Mouse (Mus musculus) skeletal muscle tissue, adult 2 months (tissue): ENCODE measurements around the gene Olfr166.
"Not testable (repeated sequence)": the region's sequence is repeated elsewhere in the genome, so short reads cannot be mapped to it uniquely, and the experiment has no call there.

ENCODE experiments used
- DNase-seq: peaks from one replicate; pipeline ENCODE4 v3.0.0-alpha.2; 2012; ENCODE audit warnings: low read depth, low spot score

Gene Olfr166

DNA sequence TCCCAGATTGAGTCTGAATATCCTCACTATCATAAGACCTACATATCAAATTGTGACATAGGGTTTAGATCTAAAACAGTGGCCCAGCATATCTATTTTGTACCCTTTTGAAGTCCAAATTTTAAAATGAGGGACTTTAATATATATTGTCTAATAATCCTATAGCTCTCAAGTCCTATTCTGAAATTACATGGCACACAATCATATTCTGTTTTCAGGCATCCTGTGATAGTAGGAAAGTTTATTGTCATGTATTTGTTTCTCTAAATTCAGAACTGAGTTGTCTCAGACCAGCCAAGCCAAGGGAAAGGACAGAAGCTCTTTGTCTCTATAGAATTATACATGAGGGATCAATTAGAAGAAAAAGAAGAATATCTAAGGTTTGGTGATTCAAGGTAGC lies at the start of gene Olfr166:
Olfr166 (plus strand) TSS at position 301 of the 400 bp plus-strand sequence.
- DNase-seq, result no peak

DNA sequence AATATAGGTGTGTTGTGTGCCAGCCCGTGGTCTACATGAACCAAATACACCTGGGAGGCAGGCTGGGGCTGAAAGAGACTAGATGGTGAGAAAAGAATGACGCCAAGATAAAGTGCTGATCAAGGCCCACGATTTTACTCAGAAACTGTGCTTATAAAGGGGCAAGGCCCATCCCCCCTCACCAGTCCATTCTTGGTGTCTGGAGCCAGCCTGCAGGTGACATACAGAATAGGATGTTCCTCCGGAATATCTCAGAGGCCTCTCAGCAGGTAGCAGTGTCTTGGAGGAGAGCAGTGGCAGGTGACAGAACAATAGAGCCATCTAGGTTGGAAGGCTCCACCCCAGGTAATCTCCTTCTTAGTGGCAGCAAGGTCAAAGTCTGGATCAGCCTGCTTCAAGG lies 24.8 kb upstream of the Olfr166 start:
- not testable (repeated sequence) for DNase-seq

DNA sequence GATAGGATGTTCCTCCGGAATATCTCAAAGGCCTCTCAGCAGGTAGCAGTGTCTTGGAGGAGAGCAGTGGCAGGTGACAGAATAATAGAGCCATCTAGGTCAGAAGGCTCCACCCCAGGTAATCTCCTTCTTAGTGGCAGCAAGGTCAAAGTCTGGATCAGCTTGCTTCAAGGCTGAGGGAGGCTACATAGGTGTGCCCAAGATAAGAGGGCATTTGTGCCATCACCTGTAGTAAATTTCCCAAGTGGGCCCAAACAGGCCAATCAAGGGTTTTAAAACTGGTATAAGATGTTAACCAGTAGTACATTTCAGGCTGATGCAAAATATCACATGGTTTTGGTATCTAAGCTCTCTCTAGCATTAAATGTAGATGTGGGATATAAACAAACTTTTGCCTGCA lies 19.1 kb upstream of the Olfr166 start:
- DNase-seq, result no peak

DNA sequence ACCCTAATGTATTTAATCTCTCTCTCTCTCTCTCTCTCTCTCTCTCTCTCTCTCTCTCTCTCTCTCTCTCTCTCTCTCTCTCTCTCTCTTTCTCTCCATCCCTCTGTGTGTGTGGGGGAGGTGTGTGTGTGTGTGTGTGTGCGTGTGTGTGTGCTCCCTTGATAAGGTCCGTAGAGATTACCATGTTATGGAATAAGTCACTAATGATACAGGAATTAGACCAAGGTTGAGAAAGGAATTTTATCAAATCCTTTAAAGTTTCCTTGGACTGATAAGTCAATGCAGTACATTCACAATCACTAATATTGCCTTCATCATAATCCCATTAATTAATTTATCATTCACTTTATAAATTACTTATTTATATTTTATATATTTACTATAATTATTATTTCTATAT lies 38.7 kb downstream of the Olfr166 start, which contains the start of gene Olfr167:
Olfr167 (minus strand) TSS at position 101 of the 400 bp plus-strand sequence.
- no peak for DNase-seq

DNA sequence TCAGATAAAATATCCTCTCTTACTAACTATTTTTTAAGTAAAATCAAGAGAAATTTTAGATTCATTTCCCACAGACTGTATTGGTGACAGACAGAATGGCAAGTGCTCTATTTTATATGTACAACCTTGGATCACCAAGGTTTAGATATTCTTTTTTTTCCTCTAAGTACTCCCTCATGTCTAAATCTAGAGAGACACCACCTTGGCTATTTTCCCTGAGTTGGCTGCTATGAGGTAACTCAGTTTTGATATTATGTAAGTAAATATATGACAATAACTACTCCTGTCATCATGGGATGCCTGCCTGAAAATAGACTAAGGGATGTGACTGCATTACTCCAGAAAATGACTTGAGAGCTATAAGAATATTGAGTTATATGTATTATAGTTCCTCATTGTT lies 52.0 kb downstream of the Olfr166 start, which contains the start of gene Olfr168:
Olfr168 (minus strand) TSS at position 101 of the 400 bp plus-strand sequence.
- no peak for DNase-seq
